Mouse (Mus musculus) kidney, adult 2 months (tissue): Measurements from ENCODE around the gene Frmd4b. TPM values are rescaled to one million over a fixed set of nuclear protein-coding genes. Genes with fewer than 3 reads are reported as not detected.
"Not testable (repeated sequence)": the region's sequence is repeated elsewhere in the genome, so short reads cannot be mapped to it uniquely, and the experiment has no call there.

Source experiments
- DNase-seq: peaks from one replicate; pipeline ENCODE4 v3.0.0; 2021
- H3K27ac ChIP-seq: fragments of 200-500 bp; 2 replicates; pipeline ENCODE4 v1.5.1; 2012; ENCODE audit warnings: low read depth, low read length, control low read depth, inconsistent platforms; ENCODE audit not compliant: insufficient read depth
- H3K27me3 ChIP-seq: fragments of 200-500 bp; replicated peaks from 2 replicates; pipeline ENCODE4 v1.6.1; 2012; ENCODE audit warnings: mild to moderate bottlenecking, moderate library complexity, low read length, inconsistent platforms; ENCODE audit not compliant: control insufficient read depth, insufficient read depth
- H3K36me3 ChIP-seq: fragments of 200-500 bp; 2 replicates; pipeline ENCODE4 v1.6.1; 2012; ENCODE audit warnings: mild to moderate bottlenecking, moderate library complexity, low read length, inconsistent platforms; ENCODE audit not compliant: control insufficient read depth, insufficient read depth
- H3K4me1 ChIP-seq: fragments of 200-500 bp; 2 replicates; pipeline ENCODE4 v1.6.1; 2011; ENCODE audit warnings: low read length; ENCODE audit not compliant: control insufficient read depth, insufficient read depth
- H3K4me3 ChIP-seq: fragments of 200-500 bp; 2 replicates; pipeline ENCODE4 v1.5.1; 2011; ENCODE audit warnings: mild to moderate bottlenecking, low read depth, low read length, control low read depth; ENCODE audit not compliant: insufficient read depth
- CTCF ChIP-seq: fragments of 200-500 bp; conservative IDR thresholded peaks from 2 replicates; pipeline ENCODE4 v1.5.1; 2011; ENCODE audit warnings: low read depth, mild to moderate bottlenecking, control low read depth, low read length, moderate library complexity, mixed read lengths; ENCODE audit not compliant: insufficient read depth, insufficient read length
- POLR2A ChIP-seq: fragments of 200-500 bp; IDR thresholded peaks from one replicate; pipeline ENCODE4 v1.6.1; 2011; ENCODE audit warnings: low read depth, low read length, control low read depth
- WGBS: fragments of 180-500 bp; shearing (Covaris S2); methylation state at CpG from one replicate; pipeline ENCODE4 v1.1.7; 2018; 5-methylcytosine and 5-hydroxymethylcytosine counted together
- polyA plus RNA-seq: library from polyadenylated mRNA; depleted of rRNA; stranded (reverse); fragments of >200 nt; gene quantifications from 2 replicates; pipeline ENCODE4 v1.2.3, GENCODE M21; 2012

The Frmd4b gene
- polyA plus RNA-seq, 1 experiment, result 18.2 TPM

- Histone ChIP-seq H3K27ac (no peak overlapping the region), H3K36me3 (no peaks in the 10 kb centered on the region), H3K27me3 (no peaks in the 10 kb centered on the region), H3K4me3 (no peak overlapping the region), H3K4me1 (no peaks in the 10 kb centered on the region; the same call in 1 of the 2 replicates)
- no peak for TF ChIP-seq POLR2A
- TF ChIP-seq CTCF, result no peak
- DNase-seq, result no peak
- WGBS, result 97% methylated on average over 2 of the region's 2 CpGs
Observed at GRCm38 (mm10) chr6:97267132-97267531, 350.2 kb downstream of the Frmd4b start.

- DNase-seq, result no peak
- Histone ChIP-seq H3K4me1 (no peaks in the 10 kb centered on the region; the same call in 1 of the 2 replicates), H3K27me3 (no peaks in the 10 kb centered on the region), H3K27ac (no peak overlapping the region), H3K4me3 (no peak overlapping the region), H3K36me3 (no peaks in the 10 kb centered on the region)
- WGBS, result 76% methylated on average over 4 of the region's 4 CpGs
- TF ChIP-seq CTCF, result no peak
- TF ChIP-seq POLR2A, result no peak
Observed at GRCm38 (mm10) chr6:97266661-97267060, 350.7 kb downstream of the Frmd4b start.

DNA sequence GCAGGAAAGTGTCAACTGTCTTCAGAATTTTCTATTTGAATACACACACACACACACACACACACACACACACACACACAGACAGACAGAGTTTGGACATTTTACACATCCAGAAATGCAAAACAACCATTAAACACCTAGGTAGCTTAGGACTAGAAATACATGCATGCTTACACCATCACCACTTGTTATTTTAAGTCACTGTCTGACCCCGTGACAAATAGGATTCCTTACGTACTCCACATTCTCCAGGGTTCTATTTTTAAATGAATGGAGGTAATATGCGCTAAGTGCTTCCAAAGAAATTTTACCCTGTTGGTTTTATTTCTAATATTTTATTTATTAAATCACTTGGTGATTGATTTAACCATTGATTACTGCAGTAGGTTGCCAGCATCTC is 351.6 kb downstream of the Frmd4b start:
- no peak for DNase-seq
- Histone ChIP-seq H3K36me3 (no peaks in the 10 kb centered on the region), H3K27ac (no peak overlapping the region), H3K4me1 (no peaks in the 10 kb centered on the region; the same call in 1 of the 2 replicates), H3K4me3 (no peak overlapping the region), H3K27me3 (no peaks in the 10 kb centered on the region)
- 80% methylated on average over 3 of the region's 3 CpGs for WGBS
- no peak for TF ChIP-seq CTCF
- TF ChIP-seq POLR2A, result no peak

DNA sequence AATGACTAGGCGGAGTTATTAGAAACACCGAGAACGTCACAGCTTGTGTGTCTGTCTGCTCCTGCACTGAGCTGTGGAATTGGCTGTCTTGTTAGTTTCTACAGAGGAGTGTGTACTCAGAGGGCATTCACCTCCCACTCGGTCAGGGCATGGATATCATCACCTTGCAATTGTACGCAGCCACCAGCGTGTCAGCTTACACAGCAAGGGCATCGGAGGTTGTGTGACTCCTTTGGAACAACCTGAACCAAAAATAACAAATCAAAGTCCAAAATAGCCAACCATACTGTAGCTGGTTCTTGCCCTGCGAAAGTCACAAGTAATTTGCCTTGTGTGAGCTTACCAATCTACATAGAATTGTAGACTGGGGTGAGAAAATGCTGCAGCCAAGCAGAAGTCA is 352.1 kb downstream of the Frmd4b start:
- H3K4me1 ChIP-seq, result no peaks in the 10 kb centered on the region; the same call in 1 of the 2 replicates
- no peak overlapping the region for H3K27ac ChIP-seq
- no peak overlapping the region for H3K4me3 ChIP-seq
- H3K36me3 ChIP-seq, result no peaks in the 10 kb centered on the region
- TF ChIP-seq POLR2A (no peak), CTCF (no peak)
- no peaks in the 10 kb centered on the region for H3K27me3 ChIP-seq
- WGBS, result 48% methylated on average over 8 of the region's 8 CpGs
- DNase-seq, result peak; percentile 48

- not testable (repeated sequence) for H3K4me3 ChIP-seq, H3K27me3 ChIP-seq, H3K36me3 ChIP-seq, H3K4me1 ChIP-seq, H3K27ac ChIP-seq, DNase-seq
Observed at GRCm38 (mm10) chr6:97263750-97264149, 353.6 kb downstream of the Frmd4b start.

- Histone ChIP-seq H3K4me3 (no peak overlapping the region), H3K27me3 (no peaks in the 10 kb centered on the region), H3K4me1 (no peaks in the 10 kb centered on the region; the same call in 1 of the 2 replicates), H3K36me3 (no peaks in the 10 kb centered on the region), H3K27ac (no peak overlapping the region)
- peak; percentile 19 for DNase-seq
- 46% methylated on average over 4 of the region's 4 CpGs for WGBS
- TF ChIP-seq CTCF (0 out of 2 replicates have a peak, but pooled peaks have one; percentile 15), POLR2A (no peak)
Observed at GRCm38 (mm10) chr6:97262229-97262628, 355.1 kb downstream of the Frmd4b start.

GRCm38 (mm10) chr6:97259926-97260325 is 357.4 kb downstream of the Frmd4b start:
- H3K4me1 ChIP-seq, DNase-seq, H3K4me3 ChIP-seq, H3K36me3 ChIP-seq, H3K27ac ChIP-seq, H3K27me3 ChIP-seq: not testable (repeated sequence)
- 94% methylated on average over 2 of the region's 2 CpGs for WGBS

- Histone ChIP-seq H3K36me3 (no peaks in the 10 kb centered on the region), H3K27me3 (no peaks in the 10 kb centered on the region), H3K4me3 (no peak overlapping the region), H3K27ac (no peak overlapping the region), H3K4me1 (no peaks in the 10 kb centered on the region)
- TF ChIP-seq CTCF (no peak), POLR2A (no peak)
- no peak for DNase-seq
- WGBS, result 84% methylated on average over 1 of the region's 1 CpGs
Observed at GRCm38 (mm10) chr6:97258489-97258888, 358.9 kb downstream of the Frmd4b start.
